Mouse (Mus musculus): Measurements from ENCODE around the gene Mbtd1.

Gene Mbtd1

DNA sequence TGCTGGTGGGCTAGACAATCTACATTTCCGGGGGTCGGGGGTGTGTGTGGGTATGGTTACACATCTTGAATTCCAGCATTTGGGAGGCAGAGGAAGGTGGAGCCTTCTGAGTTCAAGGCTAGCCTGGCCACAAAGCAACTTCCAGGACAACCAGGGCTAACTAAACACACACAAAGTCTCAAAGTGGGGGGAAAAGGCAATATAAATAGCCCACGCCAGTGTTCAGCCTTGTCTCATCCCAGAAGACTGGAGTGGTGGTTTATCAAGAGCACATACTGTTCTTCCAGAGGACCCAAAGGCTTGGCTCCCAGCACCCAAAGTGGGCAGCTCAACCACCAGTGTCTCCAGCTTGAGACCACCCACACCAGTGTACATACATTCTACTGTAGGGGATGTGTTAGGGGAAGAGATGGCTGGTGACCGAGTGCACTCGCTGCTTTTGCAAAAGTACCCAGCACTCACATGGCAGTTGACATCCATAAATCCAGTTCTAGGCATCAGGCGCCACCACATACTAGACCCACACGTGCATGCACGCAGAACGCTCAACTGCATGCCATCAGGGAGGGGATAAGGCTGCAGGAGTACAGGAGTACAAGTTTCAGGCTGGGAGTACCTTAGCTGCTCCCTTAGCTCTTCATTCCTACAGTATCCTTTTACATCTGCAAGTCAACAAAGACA lies 63.4 kb downstream of the Mbtd1 start:
- in situ Hi-C loops (cut with MboI, MseI): no loop called here

DNA sequence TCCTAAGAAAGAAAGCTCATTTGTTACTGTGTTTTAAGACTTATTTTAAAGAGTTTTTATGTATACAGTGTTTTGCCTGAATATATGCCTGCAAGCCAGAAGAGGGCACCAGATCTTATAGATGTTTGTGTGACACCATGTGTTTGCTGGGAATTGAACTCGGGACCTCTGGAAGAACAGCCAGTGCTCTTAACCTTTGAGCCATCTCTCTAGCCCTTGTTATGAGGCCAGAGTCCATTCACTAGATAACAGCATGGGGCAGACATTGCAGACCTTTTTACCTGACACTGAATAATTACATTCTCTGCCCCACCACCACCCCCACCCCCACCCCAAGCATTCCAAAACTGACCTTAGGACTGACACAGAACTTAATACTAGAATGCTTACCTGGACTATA lies 64.4 kb downstream of the Mbtd1 start:
- in situ Hi-C loops (cut with MboI, MseI): no loop called here

DNA sequence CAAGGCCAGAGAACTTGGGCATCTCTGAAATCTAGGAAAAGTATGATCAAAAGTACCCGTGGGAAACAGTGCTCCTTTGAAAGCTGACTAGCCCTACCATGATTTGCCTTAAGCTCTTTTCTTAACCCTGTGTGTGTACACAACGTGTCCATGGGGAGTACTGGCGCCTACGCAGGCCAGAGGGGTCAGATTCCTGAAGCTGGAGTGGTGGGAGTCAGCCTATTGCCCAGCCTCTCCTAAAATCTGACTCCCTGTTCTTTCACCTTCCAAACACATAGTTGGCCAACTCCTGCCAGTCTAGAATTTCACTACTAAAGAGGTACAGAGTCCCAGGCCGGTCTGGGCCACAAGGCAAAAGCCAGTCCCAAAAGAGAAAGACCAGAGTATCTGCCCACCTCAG lies 66.7 kb downstream of the Mbtd1 start:
- in situ Hi-C loops (cut with MboI, MseI): no loop called here

DNA sequence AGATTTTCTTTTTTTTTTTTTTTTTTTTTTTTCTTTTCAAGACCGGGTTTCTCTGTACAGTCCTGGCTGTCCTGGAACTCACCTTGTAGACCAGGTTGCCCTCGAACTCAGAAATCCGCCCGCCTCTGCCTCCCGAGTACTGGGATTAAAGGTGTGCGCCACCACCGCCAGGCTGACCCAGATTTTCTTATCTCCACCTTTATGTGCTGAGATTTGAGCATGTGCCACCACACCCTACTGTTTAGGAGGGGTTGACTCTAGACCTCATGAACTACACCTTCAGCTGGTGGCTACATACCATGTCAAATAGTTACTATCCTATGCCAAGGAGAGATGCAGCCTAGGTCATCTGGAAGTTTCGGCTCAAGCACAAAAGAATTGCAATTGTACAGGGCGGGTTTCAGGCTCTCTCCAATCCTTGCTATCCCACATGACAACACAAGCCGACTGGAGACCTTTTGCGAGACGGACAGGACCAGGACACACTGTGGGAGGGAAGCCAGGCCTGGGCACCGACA lies 69.1 kb downstream of the Mbtd1 start:
- in situ Hi-C loops (cut with MboI, MseI): no loop called here

DNA sequence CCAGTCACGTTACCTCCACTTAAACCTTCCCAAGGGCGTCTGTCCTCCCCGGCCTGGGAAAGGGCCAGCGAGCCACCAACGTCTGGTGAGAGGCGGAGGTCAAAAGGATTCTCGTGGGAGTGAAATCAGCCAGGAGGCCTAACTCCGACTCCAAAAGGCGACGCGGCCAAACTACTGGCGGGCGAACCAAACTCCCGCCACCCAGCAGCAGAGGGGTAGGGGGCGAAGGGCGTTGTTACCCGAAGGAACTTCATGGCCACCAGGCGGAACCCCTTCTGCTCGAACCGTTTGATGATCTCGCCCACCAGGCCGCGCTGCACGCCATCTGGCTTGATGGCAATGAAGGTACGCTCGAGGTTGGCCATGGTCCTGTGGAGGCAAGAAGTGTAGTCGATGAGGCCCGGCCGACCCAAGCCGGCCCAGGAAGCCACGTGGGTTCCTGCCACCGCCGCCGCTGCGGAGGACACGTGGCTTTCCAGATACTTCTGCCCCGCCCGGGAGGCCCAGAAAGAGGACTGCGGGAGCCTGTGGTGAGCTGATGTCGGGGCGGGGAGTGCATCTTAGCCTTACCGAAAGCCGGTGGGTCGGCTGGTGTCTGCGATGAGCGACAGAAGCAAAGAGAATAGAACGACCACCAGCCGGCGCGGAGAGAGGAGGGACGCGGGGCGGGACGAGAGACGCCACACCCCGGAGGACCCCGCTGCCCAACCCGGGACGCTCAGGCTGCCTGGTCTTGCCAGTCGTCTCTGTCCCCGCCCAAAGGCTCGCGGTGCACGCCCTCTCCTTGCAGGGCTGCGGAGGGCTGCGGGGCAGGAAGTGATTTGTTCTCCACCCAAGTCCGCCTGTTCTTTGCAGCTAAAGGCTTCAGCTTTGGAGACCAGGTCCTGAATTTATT lies 69.9 kb downstream of the Mbtd1 start:
- in situ Hi-C loops (cut with MboI, MseI): no loop called here

DNA sequence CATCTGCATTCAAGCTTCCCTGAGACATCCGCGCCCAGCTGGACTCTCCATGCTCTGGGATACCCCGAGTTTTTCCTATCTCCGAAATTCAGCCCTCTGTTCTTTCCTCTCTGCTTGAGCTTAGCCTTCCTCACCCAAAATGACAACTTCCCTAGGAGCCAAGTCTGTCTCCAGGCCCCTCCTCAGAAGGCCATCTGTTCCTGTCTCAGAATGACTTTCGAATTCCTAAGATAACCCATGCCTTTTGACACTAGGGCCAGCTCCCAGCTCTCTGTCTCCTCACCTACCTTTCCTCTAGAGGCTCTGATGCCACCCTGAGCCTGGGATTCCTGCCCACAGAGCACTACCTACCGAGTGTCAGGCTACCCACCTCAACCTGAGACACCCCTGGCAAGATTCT lies 70.5 kb downstream of the Mbtd1 start, which contains the start of gene Nme2:
TSS of gene Nme2 (minus strand) at position 101 of the 400 bp plus-strand sequence.
- in situ Hi-C loops (cut with MboI, MseI): no loop called here

DNA sequence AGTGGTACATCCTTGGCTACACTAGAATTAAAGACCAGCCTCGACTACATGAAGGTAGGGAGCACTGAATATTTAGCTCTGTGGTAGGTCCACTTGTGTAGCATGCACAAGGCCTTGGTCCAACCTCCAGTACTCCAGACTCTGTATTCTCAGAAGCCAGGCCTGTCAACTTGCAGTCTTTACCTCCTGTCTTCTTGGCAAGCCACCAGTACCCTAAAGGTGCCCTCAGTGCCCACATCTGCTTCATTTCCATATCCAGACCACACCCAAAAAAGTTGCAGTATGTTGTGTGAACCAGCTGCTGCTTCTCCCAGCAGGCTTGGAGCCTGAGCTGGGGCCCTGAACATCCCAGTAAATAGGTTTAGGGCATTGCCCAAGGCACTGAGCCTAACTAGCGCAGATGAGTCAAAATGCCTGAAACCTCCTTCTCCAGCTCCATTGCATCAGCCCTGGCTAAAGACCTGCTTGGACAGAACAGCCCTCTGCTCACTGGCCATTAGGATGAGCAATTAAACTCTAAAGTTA lies 71.4 kb downstream of the Mbtd1 start:
- in situ Hi-C loops (cut with MboI, MseI): no loop called here

DNA sequence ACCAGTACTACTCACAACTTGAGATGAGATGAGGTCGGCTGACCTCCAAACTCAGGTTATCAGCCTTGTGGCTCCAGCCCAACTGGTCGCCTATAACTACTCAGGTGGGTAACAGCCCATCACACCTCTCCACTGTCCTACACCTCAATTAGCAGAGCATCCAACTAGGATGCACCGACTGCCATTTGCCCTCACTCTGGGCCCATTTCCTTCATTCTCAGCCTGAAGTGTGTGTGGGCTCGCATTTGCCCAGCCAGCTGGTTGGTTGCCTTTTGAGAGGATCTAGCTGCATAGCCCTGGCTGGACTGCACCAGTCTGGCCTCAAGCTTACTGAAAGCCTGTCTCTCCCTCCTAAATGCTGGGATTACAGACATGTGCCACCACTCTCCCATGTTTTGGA lies 72.1 kb downstream of the Mbtd1 start:
- in situ Hi-C loops (cut with MboI, MseI): no loop called here

DNA sequence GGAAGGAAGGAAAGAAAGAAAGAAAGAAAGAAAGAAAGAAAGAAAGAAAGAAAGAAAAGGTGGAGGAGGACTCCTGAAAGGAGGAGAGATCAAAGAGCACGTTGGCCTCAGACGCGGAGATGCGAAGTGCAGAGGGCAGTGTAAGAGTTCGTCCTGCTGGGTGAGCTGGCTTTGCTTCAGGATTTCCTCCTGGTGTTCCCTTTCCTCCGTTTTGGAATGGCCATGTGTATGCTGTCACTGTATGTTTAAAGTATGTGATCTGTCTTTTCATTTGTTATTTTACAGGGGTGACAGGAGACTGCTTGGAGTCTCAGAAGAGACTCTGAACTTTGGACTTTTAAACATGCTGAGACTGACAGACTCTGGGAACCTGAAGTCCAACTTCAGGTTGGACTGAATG lies 75.8 kb downstream of the Mbtd1 start:
- in situ Hi-C loops (cut with MboI, MseI): loop anchor here (10.0 kb wide), 1 partner anchor 353 kb away; no protein-coding TSS in a partner anchor

DNA sequence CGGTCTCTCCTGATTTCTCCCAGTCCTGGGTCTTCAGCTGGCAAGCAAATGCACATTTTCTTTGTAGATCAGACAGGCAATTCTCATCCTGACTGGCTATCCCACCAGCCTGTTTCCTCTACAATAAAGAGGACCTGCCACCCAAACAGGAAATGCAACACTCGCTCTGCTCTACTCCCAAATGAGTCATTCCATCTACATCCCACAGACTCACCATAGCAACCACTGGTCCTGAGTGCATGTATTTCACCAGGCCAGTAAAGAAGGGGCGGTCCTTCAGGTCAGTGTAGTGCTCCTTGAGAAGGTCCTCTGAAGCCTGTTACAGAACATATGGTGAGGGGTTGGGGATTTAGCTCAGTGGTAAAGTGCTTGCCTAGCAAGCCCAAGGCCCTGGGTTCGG lies 77.4 kb downstream of the Mbtd1 start:
- in situ Hi-C loops (cut with MboI, MseI): loop anchor here (10.0 kb wide), 1 partner anchor 352 kb away; no protein-coding TSS in a partner anchor

DNA sequence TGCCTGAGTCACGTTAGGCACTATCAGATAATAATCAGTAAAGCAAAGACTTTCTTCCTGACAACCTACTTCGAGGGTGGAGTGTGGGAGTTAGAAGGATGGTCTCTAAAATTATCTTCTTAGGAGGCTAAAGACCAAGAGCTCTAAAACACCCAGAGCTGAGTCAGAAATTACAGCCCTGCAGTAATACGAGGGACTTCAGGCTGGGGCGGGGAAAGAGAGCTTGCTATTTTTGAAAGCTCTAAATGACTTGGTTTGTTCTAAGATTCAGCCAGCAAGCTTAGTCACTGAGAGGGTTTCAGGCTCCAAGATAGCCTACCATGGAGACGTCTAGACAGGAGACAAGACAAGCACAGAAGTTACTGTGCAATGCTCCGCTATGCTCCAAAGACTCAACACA lies 79.7 kb downstream of the Mbtd1 start:
- in situ Hi-C loops (cut with MboI, MseI): loop anchor here (5.0 to 10.0 kb wide), 3 partner anchors 37 to 349 kb away; no protein-coding TSS in a partner anchor

DNA sequence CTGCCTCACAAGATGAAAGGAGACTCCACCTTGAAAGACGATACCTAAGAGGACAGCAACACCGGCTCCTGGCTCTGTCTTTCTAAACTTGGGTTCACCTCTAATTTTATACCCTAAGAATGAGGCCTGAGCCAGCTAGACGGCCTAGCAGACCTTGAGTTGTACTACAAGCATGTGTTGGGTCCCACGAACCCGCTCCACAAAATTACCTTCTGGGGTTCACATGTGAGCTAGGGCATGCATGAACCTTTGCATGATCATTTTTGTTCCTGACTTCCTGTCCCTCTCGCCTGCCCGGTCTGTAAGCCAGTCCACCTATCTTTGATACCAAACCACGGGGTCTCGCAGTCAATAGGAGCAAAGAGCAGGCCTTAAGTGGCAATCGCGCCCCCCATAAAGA lies 81.7 kb downstream of the Mbtd1 start:
- in situ Hi-C loops (cut with MboI, MseI): loop anchor here (5.0 to 10.0 kb wide), 3 partner anchors 35 to 347 kb away; no protein-coding TSS in a partner anchor

DNA sequence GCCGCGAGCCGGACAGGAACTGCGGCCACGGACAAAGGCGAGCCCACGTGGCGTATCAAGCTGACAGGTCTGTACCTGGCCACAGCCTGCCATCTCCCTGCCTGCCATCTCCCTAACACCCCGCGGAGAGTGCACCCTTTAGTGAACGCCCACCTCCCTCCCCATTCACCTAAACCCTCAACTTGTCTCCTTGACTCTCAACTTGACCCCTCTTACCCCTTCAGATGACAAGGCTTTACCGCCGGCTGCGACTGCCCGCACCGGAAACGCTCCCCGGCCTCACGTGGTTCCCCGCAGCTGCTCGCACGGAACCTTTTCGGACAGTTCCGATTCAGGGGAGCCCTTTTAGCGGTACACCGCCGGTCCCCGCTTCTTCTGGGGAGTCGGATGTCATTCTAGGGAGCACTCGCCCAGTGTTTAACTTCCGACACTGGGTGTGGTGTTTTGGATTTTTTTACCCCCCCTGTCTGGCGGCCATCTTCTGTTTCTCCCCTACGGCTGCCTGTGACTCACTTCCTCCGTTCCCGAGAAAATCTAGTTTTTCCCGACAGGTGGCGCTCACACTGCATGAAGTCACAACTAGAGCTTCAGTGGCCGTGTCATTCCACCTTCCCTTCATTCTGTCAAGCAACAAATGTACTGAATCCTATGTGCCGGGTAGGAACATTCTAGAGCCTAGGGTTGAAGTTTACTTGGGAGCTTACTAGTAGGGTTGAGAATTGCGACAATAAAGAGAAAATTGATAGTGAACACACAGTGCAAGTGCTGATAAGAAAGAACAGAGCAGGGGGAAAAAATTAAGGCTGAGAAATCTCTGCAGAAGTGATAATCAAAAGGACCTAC lies 82.6 kb downstream of the Mbtd1 start, which contains the start of the genes Gm20390 and Nme1:
TSS of gene Gm20390 (minus strand) at position 289 of the 843 bp plus-strand sequence.
TSS of gene Nme1 (minus strand) at position 517 of the 843 bp plus-strand sequence.
- in situ Hi-C loops (cut with MboI, MseI): loop anchor here (5.0 to 10.0 kb wide), 3 partner anchors 34 to 347 kb away; no protein-coding TSS in a partner anchor

DNA sequence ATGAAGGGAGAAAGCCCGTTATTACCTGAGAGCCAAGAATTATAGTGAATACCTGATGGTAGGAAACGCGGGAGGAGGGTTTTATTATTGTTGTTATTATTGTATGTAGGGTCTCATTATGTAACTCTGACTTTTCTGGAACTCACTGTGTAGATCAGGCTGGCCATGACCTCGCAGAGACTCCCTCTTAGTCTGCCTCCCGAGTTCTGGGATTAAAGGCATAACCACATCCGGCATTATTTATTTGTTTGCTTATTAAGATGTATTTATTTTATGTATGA lies 83.1 kb downstream of the Mbtd1 start:
- in situ Hi-C loops (cut with MboI, MseI): loop anchor here (5.0 to 10.0 kb wide), 3 partner anchors 34 to 346 kb away; no protein-coding TSS in a partner anchor

DNA sequence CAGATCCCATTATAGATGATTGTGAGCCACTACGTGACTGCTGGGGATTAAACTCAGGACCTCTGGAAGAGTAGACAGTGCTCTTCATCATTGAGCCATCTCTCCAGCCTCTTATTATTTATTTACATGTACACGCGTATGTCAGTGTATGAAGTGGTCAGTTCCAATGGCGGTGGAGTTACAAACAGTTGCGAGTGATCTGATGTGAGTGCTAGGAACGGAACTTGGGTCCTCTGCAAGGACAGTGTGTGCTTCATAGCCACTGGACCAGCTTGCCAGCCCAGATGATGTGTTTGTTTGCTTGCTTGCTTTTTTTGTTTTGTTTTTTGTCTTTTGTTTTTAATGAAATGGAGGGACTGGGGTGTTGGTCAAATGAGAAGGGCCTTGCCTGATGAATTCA lies 83.5 kb downstream of the Mbtd1 start:
- in situ Hi-C loops (cut with MboI, MseI): loop anchor here (5.0 to 10.0 kb wide), 3 partner anchors 33 to 346 kb away; no protein-coding TSS in a partner anchor

DNA sequence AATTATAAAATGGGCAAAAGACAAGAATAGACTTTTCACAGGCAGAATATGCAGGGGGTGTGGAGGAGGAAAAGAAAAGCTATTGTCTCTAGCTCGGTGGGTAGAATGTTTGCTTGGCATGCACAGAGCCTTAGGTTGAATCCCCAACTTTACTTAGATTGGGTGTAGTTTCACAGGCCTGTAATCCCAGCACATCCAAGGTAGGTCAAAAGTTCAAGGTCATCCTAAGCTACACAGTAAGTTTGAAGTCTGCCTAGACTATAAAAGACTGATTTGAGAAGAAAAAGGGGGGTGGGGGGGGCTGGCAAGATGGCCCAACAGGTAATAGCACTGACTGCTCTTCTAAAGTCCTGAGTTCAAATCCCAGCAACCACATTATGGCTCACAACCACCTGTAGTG lies 84.1 kb downstream of the Mbtd1 start:
- in situ Hi-C loops (cut with MboI, MseI): loop anchor here (5.0 to 10.0 kb wide), 3 partner anchors 33 to 345 kb away; no protein-coding TSS in a partner anchor

DNA sequence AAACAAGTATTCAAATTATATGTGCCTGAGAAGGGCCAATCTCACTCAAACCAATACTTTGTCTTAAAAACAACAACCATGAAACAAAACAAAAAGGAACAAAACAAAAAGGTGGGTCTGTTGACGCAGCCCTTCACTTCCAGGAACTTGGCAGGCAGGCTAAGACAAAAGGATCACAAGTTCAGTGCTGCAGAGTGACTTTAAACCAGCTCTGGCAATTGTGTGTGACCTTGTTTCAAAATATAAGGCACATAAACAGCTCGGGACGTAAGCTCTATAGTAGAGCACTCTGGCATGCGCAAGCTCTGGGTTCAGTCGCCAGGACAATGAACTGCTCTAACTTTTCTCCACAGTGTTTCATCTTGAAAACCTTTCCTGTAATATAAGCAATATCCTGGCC lies 87.3 kb downstream of the Mbtd1 start:
- in situ Hi-C loops (cut with MboI, MseI): no loop called here

DNA sequence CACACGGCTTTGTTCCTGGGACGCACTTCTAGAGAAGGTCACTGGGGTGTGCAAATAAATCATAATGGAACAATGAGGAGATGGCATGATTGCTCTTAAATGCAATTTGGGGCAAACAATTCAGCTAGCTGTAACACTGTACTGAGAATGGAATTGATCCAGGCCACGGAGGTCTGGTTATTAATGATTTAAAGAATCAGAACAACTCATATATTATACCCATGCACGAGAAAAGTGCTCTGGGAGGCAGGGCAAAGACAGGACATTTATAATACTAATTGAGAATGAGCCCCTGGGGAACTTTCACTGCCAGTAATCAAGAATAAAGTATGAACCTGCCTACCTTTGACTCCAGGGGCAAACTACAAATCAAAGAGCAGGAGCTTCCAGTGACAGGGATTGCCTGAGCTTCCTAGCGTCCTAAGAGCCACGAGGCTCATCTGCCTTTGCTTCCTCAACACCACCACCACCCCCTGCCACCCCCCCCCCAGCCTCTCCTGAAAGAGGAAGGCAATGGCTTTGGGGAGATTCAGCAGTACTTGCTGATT lies 93.9 kb downstream of the Mbtd1 start:
- in situ Hi-C loops (cut with MboI, MseI): no loop called here

DNA sequence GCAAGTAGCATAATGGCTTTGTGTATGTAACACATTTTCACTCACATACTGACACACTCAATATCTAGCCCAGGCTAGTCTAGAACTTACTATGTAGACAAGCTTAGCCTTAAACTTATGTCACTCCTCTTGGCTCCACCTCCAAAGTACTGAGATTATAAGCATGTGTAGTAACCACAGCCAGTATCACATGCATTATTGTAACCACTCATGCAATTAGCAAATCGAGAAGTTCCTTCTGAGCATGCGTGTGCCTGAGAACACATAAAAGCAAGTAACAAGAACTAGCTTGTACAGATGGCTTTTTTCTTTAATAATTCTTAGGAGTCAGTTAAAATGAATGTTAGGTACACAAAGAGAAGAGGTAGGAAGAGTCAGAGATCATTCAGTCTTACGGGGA lies 99.0 kb downstream of the Mbtd1 start:
- in situ Hi-C loops (cut with MboI, MseI): no loop called here

DNA sequence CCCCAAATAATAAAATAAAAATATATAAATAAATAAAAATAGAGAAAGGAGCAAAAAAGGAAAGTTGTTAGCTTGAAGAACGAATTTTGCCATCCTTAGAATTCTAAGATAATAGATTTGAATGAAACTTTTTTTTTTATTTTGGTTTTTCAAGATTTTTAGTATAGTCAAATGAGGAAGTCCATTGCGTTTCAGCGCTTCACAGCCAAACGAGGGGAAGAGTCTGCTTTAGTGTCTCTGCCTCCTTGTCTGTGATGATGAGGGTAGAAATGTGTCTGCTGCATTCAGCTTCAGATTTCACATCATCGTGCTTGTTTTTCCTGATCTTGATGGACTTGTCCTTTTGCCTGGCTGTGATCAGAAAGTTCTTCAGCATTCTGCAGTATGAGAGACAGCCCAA lies 99.6 kb downstream of the Mbtd1 start:
- in situ Hi-C loops (cut with MboI, MseI): no loop called here

DNA sequence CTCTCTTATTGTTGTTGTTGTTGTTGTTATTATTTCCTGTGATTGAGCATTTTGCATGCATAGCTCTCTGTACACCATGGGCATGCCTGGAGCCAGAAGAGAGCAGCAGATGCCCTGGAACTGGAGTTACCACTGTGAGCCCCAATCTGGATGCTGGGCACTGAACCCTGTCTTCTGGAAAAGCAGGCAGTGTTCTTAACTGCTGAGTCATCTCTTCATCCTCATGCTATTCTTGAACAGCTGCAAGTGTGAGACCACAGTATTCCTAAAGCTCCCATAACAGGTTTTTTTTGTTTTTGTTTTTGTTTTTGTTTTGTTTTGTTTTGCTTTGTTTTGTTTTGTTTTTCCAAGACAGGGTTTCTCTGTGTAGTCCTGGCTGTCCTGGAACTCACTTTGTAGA lies 100.6 kb downstream of the Mbtd1 start:
- in situ Hi-C loops (cut with MboI, MseI): no loop called here
